14 mouse cellular contexts compared by ENCODE assay signal in genomic region chr16:43881636-43882035, GRCm38 (mm10). TPM values are rescaled to one million over a fixed set of nuclear protein-coding genes. Genes with fewer than 3 reads are reported as not detected.
A peak's percentile ranks its signal among the peaks of the same experiment; 100 is the strongest.
DNase-seq lines count a peak whose midpoint lies in the region; ATAC-seq and TF ChIP-seq lines count a peak whose summit lies in the region.
"Had no signal": no experiment of that assay in that cellular context is flagged by ENCODE, and none has a peak within 500 bp of the region (broad histone marks: within the 10 kb centered on the region; RNA-seq: fewer than 3 reads in every experiment).

No protein-coding gene starts in this region.

- WGBS in lung, embryonic 14.5 days: 52% methylated on average over 3 of the region's 3 CpGs

- ATAC-seq in lung, embryonic 14.5 days (ENCODE audit: insufficient read depth): no peak

- TF ChIP-seq CTCF in lung, embryonic 14.5 days (IDR thresholded peaks at IDR 0.05; ENCODE audit: low read depth): 0 out of 2 replicates have a peak, but pooled peaks have one; percentile 9

- no peak overlapping the region for H3K9ac ChIP-seq in lung, embryonic 14.5 days

- H3K27me3 ChIP-seq in lung, embryonic 14.5 days (ENCODE audit: insufficient read depth, low read length): no peaks in the 10 kb centered on the region
- H3K27me3 ChIP-seq: megakaryocyte, embryonic 14.5 days had no signal

- no peak overlapping the region for H3K27ac ChIP-seq in lung, embryonic 14.5 days (ENCODE audit: low read depth)
- H3K27ac ChIP-seq: limb, embryonic 10.5 days had no signal

- DNase-seq in cerebellum, postnatal 10 days: peak; percentile 11 to 23
- DNase-seq in cerebellum, adult 9-11 months: no peak
- DNase-seq in lung, embryonic 14.5 days: peak; percentile 34
- DNase-seq in lung, adult 18-20 months: no peak
- DNase-seq in ES-CJ7 (ENCODE audit: low read depth, low spot score): peak; percentile 67
- DNase-seq in induced T-regulatory cell, adult 2 months (ENCODE audit: low read depth): peak; percentile 46
- DNase-seq in layer of hippocampus, postnatal 14 days (ENCODE audit: low spot score in 2 of 2): no peak
- no peak for DNase-seq in spleen, postnatal 10 days (ENCODE audit: low spot score in 2 of 2)
- DNase-seq: cerebellum, postnatal 36 days; heart, postnatal 4 days; kidney, adult 18-20 months; right cerebral cortex, adult 18-20 months had no signal

- no peaks in the 10 kb centered on the region for H3K9me3 ChIP-seq in lung, embryonic 14.5 days (ENCODE audit: low read depth, low read length)
- H3K9me3 ChIP-seq: limb, embryonic 10.5 days; megakaryocyte, embryonic 14.5 days had no signal

- H3K4me3 ChIP-seq in lung, embryonic 14.5 days (ENCODE audit: low read depth, low read length): no peak overlapping the region
- H3K4me3 ChIP-seq: limb, embryonic 10.5 days; megakaryocyte, embryonic 14.5 days had no signal

- H3K4me1 ChIP-seq in lung, embryonic 14.5 days (ENCODE audit: insufficient read depth): no peaks in the 10 kb centered on the region
- H3K4me1 ChIP-seq: limb, embryonic 10.5 days had no signal

- peaks cover 32% of the 10 kb centered on the region for H3K36me3 ChIP-seq in lung, embryonic 14.5 days (ENCODE audit: insufficient read depth)

- no peak overlapping the region for H3K4me2 ChIP-seq in lung, embryonic 14.5 days

RNA-seq across cellular contexts. Expression of gene Ccdc191, which starts 8.0 kb away (rescaled TPM):
- 7.6 and 10.5 TPM in 2 replicates for polyA plus RNA-seq in lung, embryonic 14.5 days (2014; fragmentation: Nextera tagmentation; extraction: Ambion mirVana)
- total RNA-seq in layer of hippocampus, postnatal 14 days (2021): 1 to 10 TPM; 2.2 to 7.8 TPM

RNA-seq across cellular contexts. Expression of gene Qtrt2, which starts 45.0 kb away (rescaled TPM):
- 39.5 and 43.0 TPM in 2 replicates for polyA plus RNA-seq in lung, embryonic 14.5 days (2014; fragmentation: Nextera tagmentation; extraction: Ambion mirVana)
- total RNA-seq in layer of hippocampus, postnatal 14 days (2021): 10 to 100 TPM; 31.1 to 34.3 TPM

Comparison
In these comparisons a context has a peak if more than half of its experiments do, and no peak if none do; other contexts are left out.
1. DNase-seq: peak in cerebellum, postnatal 10 days (2 of 2), lung, embryonic 14.5 days (single experiment), ES-CJ7 (single experiment) and induced T-regulatory cell, adult 2 months (single experiment); none in cerebellum, adult 9-11 months (single experiment), lung, adult 18-20 months (0 of 2), layer of hippocampus, postnatal 14 days (0 of 2) and spleen, postnatal 10 days (0 of 2).